Mouse (Mus musculus) ovary, postnatal 10 days (tissue): ENCODE data around the gene Usp36.

Source experiments
- DNase-seq: peaks from one replicate; pipeline ENCODE4 v3.0.0; 2022; ENCODE audit warnings: low spot score

Gene Usp36

DNA sequence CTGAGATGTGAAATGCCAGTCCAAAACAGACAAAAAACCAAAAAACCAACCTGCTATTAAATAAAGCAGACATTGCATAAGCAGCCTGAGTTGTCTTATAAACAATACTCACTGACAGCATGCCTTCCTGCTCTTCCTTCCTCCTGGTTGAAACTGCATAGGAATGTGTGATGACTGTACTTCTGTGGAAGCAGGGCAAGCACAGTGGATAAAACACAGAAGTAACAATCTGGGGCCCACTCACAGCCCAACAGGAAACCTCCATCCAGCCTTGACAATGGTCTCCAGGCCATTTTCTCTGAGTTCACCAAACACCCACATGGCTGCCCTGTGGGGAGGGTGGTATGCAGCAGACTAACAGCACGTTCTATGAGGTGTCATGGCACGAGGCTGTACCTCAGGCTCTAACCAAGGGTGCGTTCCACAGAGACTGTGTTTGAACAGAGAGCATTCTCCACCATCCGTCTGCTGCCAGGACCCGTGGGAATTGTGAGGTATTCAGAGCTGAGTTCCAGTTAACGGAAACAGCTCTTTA lies 67.6 kb downstream of the Usp36 start:
- DNase-seq: no peak

DNA sequence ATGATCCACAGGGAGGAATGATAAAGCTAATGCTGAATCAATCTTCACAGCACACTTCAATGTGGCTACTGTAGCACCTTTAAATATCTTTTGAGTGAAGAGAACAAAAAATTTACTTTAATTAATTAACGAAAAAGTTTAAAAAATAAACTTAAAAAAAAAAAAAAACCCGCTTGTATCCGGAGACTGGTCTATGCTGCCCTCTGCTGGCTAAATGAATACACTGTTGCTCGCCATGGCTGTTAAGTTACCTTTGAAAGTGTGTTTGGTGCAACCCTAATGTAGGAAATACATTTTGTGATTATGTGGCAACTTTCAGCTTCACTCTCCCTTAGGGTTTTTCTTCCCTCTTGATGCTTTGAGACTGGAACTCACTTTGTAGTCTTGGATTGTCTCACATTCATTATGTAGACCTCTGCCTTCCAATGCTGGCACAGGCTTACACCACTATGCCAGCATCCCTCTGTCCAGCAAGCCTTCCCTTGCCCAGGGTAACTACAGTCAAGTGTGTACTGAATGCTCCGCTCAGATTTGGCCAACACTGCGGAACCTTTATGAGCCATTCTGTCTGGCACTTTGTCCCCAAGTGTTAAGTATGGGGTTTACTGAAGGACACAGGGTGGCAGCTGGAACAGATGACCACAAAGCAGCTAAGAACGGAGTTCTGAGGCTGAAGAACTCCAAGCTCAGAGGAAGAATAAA lies 69.3 kb downstream of the Usp36 start:
- DNase-seq: no peak

DNA sequence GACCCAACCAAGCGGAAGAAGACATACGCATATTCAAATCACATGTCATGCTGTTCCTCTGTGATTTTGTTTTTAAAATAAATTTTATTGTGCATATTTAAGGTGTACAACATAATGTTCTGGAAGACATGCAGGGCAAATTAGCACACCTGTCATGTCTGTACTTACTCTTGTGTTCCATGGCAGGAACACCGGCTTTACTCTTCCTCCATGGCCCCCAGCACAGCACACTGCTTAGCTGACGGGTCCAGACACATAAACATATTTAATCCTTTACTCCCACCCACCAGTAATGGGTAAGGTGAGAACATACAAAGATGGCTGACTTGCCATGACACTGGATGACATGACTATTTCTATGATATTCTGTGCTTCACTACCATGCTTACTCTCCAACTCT lies 71.0 kb downstream of the Usp36 start:
- no peak for DNase-seq

DNA sequence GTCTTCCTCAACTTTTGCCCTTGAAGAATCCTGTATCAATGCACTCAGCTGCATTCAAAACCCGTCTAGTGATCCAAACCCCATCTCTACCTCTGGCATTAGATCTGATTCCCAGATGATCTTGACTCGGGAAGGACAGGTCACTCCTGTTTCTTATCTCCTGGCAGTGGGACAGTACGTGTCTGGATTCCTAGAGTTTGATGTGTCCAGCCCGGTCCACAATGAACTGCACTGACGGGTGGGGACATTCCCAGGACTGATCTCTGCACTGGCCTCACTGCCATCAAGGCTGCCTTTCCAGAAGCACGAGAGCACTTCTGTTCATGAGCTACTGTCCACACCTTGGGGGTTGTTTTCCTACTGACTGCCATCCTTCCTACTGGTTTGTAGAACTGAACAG lies 73.6 kb downstream of the Usp36 start:
- DNase-seq: no peak

DNA sequence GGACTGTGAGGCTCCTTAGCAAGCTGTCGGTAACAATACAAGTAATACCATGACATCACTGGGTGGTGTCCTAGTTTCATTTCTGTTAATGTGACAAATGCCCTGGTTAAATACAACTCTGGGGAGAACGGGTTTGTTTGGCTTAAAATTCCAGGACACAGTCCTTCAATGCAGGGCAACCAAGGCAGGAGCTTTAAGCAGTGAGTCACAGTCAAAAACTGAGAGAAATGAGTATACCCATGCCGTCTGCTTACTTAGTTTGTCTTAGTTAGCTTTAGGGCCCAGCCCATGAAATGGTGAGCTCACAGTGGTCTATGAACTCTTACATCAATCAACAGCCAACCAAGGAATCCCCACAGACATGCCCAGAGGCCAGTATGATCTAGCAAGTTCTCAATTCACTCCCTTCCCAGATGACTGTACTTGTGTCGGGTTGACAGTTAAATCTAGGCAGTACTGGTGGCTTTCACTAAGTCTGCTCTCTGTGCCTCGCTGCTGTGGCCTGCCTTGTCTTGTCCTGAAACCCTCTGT lies 74.1 kb downstream of the Usp36 start:
- DNase-seq: no peak

DNA sequence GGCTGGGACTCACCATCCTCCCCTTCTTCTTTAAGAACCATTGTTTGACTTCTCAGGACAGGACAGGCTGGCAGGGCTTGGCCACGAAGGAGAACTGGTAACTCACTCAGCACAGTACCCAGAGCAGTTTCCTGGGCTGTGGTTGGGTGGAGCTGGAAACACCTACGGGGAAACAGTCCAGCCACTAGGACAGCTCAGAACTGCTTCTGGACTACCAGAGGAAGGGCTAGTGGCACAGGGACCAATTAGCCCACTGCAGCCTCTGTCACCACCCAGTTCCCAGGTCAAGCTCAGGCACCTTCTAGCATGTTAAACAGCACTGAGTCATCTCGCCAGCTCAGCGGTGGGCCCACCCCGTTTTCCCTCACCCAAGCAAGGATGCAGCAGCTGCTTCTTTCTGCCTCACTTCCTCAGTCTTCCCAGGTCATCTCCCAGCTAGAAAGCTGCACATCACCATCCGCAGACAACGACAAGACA lies 77.4 kb downstream of the Usp36 start:
- no peak for DNase-seq

DNA sequence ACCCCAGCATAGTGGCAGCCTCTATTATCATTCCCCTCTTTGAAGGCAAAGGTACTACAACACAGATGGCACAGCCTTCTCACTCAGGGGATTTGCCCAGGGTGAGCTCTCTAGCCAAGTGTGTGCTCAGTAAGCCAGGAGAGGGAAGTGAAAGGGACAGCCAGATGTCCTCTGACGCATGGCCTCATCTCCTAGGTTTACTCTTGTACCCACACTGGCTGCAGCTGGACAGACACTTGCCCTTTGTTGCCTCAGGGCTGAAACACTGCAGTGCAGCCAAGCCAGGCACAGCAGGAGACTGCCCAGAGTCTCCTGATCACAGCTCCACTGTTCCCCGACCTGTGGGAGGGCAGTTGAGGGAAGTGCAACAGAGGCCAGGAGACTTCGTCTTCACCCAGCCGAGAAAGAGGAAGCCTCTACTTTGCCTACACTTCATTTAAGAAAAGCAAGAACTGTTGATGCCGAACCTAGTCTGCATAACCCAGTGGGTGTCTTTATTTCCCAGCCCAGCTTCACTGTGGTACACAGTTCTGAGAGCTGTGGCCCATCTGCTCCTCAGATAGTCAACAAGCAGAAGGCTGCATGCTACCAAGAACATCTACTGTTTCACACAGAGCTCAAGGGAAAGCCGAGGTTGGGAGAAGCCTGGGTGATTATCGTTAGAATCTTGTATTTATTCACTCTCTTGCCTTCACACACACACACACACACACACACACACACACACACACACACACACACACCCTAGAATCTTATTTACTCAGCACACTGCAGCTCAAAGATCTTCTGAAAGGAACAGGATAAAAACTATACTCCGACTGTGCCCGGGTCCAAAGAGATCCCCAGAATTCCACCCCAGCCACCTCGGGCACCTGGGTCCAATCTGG lies 78.1 kb downstream of the Usp36 start:
- DNase-seq: no peak

DNA sequence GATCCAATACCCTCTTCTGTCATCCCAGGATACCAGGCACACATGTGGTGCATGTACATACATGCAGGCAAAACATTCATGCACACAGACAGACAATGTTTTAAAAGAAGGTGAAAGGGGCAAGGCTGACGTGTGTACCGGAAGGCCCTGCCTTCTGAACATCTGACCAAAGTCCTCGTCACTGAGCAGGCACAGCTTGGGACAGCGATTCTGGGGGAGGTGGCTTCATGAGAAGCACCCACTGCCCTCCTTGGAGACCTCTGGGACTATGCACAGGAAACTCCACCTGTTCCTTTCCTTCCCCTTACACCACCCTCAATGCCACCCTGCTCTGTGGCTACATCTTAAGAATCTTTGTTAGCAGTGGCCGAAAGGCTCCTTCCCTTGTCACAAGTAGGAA lies 79.1 kb downstream of the Usp36 start:
- DNase-seq: no peak

DNA sequence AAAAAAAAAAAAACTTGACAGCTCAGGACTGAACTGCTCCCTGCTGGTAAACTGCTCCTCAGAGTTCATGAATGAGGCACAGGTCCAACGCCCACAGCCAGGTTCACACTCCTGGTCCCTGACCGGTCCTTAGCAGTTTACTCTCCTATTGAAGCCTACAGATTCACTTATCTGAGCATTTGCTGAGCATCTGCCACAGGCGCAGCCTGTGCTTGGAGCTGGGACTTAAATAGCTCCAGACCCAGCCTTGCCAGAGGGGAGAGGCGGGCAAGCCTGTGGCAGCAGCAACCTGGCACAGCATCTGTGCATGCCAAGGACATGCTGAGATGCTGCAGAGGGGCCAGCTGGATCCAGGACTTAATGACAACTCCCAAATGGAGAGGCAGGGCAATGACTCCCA lies 79.9 kb downstream of the Usp36 start:
- DNase-seq: no peak
